Comparison of ENCODE assay signal across 23 mouse cellular contexts in genomic region chr2:5810036-5810718, GRCm38 (mm10). TPM values are rescaled to one million over a fixed set of nuclear protein-coding genes. Genes with fewer than 3 reads are reported as not detected.
A peak's percentile ranks its signal among the peaks of the same experiment; 100 is the strongest.
DNase-seq lines count a peak whose midpoint lies in the region; TF ChIP-seq lines count a peak whose summit lies in the region.
"Had no signal": no experiment of that assay in that cellular context is flagged by ENCODE, and none has a peak within 500 bp of the region (broad histone marks: within the 10 kb centered on the region; RNA-seq: fewer than 3 reads in every experiment).

No protein-coding gene starts in this region.

- TF ChIP-seq CTCF in E14TG2a.4 (conservative IDR thresholded peaks at IDR 0.05; ENCODE audit: low read length) (no peak), ES-Bruce4 (IDR thresholded peaks at IDR 0.05; ENCODE audit: low read depth, low read length) (no peak)

- H3K9me3 ChIP-seq in E14TG2a.4 (ENCODE audit: low read length) (no peaks in the 10 kb centered on the region), ES-Bruce4 (replicated peaks; ENCODE audit: control insufficient read depth, insufficient read depth, low read length, poor library complexity, severe bottlenecking) (no peaks in the 10 kb centered on the region), ES-E14 (ENCODE audit: control insufficient read depth, insufficient read depth, low read depth, low read length) (no peaks in the 10 kb centered on the region)
- H3K9me3 ChIP-seq: embryonic facial prominence, embryonic 13.5 days; embryonic facial prominence, embryonic 15.5 days; forebrain, embryonic 10.5 days; forebrain, embryonic 12.5 days; forebrain, embryonic 15.5 days had no signal

- TF ChIP-seq POLR2A in ES-Bruce4 (IDR thresholded peaks at IDR 0.05; ENCODE audit: insufficient read depth, low read length), result no peak

- H3K36me3 ChIP-seq in E14TG2a.4 (ENCODE audit: insufficient read depth, low read length) (peaks cover 24% of the 10 kb centered on the region), ES-Bruce4 (ENCODE audit: control insufficient read depth, insufficient read depth, low read length, poor library complexity, severe bottlenecking) (no peaks in the 10 kb centered on the region), ES-E14 (ENCODE audit: control insufficient read depth, insufficient read depth, low read length, poor library complexity, severe bottlenecking) (peaks cover 3% of the 10 kb centered on the region; the same call in 1 of the 2 replicates)

- DNase-seq in ES-E14 (ENCODE audit: low read depth, low spot score) (peak; percentile 40), ZHBTc4 (ENCODE audit: low read depth, low spot score) (peak; percentile 75)
- no peak for DNase-seq in spleen, adult 12 weeks (ENCODE audit: low spot score)
- no peak for DNase-seq in left cerebral cortex, postnatal 4 days
- no peak for DNase-seq in c-Kit-positive CD71-positive TER-119-positive erythroid progenitor cells, embryonic 14.5 days (ENCODE audit: low spot score)
- DNase-seq: adrenal gland, adult 2 months; adrenal gland, postnatal 10 days; adrenal gland, postnatal 25 days; cerebellum, adult 11-12 months; cerebellum, adult 2 months; cerebellum, adult 9-10 months; cerebellum, postnatal 14 days; cerebellum, postnatal 36 days; embryo, embryonic 11 days; forebrain, postnatal 0 days had no signal

- peak; percentile 51; the same call in 1 of the 2 replicates for TF ChIP-seq EP300 in ES-Bruce4 (IDR thresholded peaks at IDR 0.05; ENCODE audit: insufficient read depth, low read depth, low read length)

- H3K4me3 ChIP-seq in E14TG2a.4 (replicated peaks; ENCODE audit: low read length), result peak overlapping the region; percentile 17; the same call in 1 of the 2 replicates
- H3K4me3 ChIP-seq in ES-Bruce4 (ENCODE audit: low read depth, low read length), result no peak overlapping the region
- H3K4me3 ChIP-seq in ES-E14 (ENCODE audit: insufficient read depth in 1 of 2, low read depth in 1 of 2, low read length in 2 of 2, poor library complexity in 1 of 2, severe bottlenecking in 1 of 2), result no peak overlapping the region
- H3K4me3 ChIP-seq: embryonic facial prominence, embryonic 13.5 days; embryonic facial prominence, embryonic 15.5 days; erythroblast, embryonic 14.5 days; forebrain, embryonic 10.5 days; forebrain, embryonic 12.5 days; forebrain, embryonic 15.5 days had no signal

- intact Hi-C loops in left cerebral cortex, postnatal 4 days (cut with DNase I), result no loop called here

- H3K9ac ChIP-seq in ES-Bruce4 (ENCODE audit: low read depth, poor library complexity, severe bottlenecking), result no peak overlapping the region
- no peak overlapping the region for H3K9ac ChIP-seq in ES-E14 (ENCODE audit: insufficient read depth, low read depth, low read length, poor library complexity, severe bottlenecking)
- H3K9ac ChIP-seq: embryonic facial prominence, embryonic 13.5 days; embryonic facial prominence, embryonic 15.5 days; forebrain, embryonic 12.5 days; forebrain, embryonic 15.5 days; forebrain, postnatal 0 days had no signal

- peaks cover 63% of the 10 kb centered on the region for H3K4me1 ChIP-seq in E14TG2a.4 (replicated peaks; ENCODE audit: low read depth, low read length)
- H3K4me1 ChIP-seq in ES-Bruce4 (ENCODE audit: control insufficient read depth, insufficient read depth, low read length), result peaks cover 2% of the 10 kb centered on the region
- H3K4me1 ChIP-seq in ES-E14 (ENCODE audit: control insufficient read depth in 2 of 2, insufficient read depth in 2 of 2, low read length in 2 of 2, poor library complexity in 1 of 2), result peaks cover 10 to 14% of the 10 kb centered on the region in 2 experiments
- H3K4me1 ChIP-seq: embryonic facial prominence, embryonic 13.5 days; embryonic facial prominence, embryonic 15.5 days; forebrain, embryonic 10.5 days; forebrain, embryonic 12.5 days; forebrain, embryonic 15.5 days had no signal

- H3K27me3 ChIP-seq in E14TG2a.4 (ENCODE audit: insufficient read depth, low read length) (no peaks in the 10 kb centered on the region), ES-Bruce4 (ENCODE audit: control insufficient read depth, insufficient read depth, low read length, poor library complexity, severe bottlenecking) (no peaks in the 10 kb centered on the region)
- H3K27me3 ChIP-seq: embryonic facial prominence, embryonic 13.5 days; embryonic facial prominence, embryonic 15.5 days; forebrain, embryonic 12.5 days; forebrain, embryonic 15.5 days had no signal

- in situ Hi-C loops in ES-E14 (cut with MboI; ENCODE audit: low sequenced_read_pairs in 2 of 2, unreplicated experiment in 2 of 2), result no loop called here

- H3K27ac ChIP-seq in ES-Bruce4 (ENCODE audit: insufficient read depth, low read length) (peak overlapping the region; percentile 73), ES-E14 (ENCODE audit: insufficient read depth, low read depth, low read length, poor library complexity, severe bottlenecking) (peak overlapping the region; percentile 78; the same call in 1 of the 2 replicates)
- H3K27ac ChIP-seq: embryonic facial prominence, embryonic 13.5 days; embryonic facial prominence, embryonic 15.5 days; forebrain, embryonic 10.5 days; forebrain, embryonic 12.5 days; forebrain, embryonic 15.5 days had no signal

TF ChIP-seq in ES-E14, 5 proteins besides CTCF, POLR2A, EP300 and RAD21:
- 0 out of 2 replicates have a peak, but pooled peaks have one; percentile 23 for TF ChIP-seq MAFK (IDR thresholded peaks at IDR 0.05; ENCODE audit: insufficient read depth, low read depth, low read length)
- no peak for TF ChIP-seq HCFC1 (IDR thresholded peaks at IDR 0.05; ENCODE audit: borderline replicate concordance, insufficient read depth, low read length)

RNA-seq across cellular contexts. Expression of gene Nudt5, which starts 34.6 kb away (rescaled TPM):
- polyA plus RNA-seq in ES-Bruce4 (2011; ENCODE audit: insufficient read depth, insufficient read length, low read depth, missing spikeins), result 112 and 123 TPM in 2 replicates
- 54.4 and 67.8 TPM in 2 replicates for total RNA-seq in ES-E14 (2012; rRNA removed)
- total RNA-seq in left cerebral cortex, postnatal 4 days (2021), result 10 to 100 TPM; 14.4 to 15.4 TPM

RNA-seq across cellular contexts. Expression of gene Cdc123, which starts 34.8 kb away (rescaled TPM):
- polyA plus RNA-seq in ES-Bruce4 (2011; ENCODE audit: insufficient read depth, insufficient read length, low read depth, missing spikeins), result 133 and 142 TPM in 2 replicates
- 121 and 147 TPM in 2 replicates for total RNA-seq in ES-E14 (2012; rRNA removed)
- total RNA-seq in left cerebral cortex, postnatal 4 days (2021), result 100 to 1,000 TPM; 137 to 148 TPM

RNA-seq across cellular contexts. Expression of gene Gm13199, which starts 52.6 kb away (rescaled TPM):
- 1.0 and 2.1 TPM in 2 replicates for polyA plus RNA-seq in ES-Bruce4 (2011; ENCODE audit: insufficient read depth, insufficient read length, low read depth, missing spikeins)
- 1.7 and 3.0 TPM in 2 replicates for total RNA-seq in ES-E14 (2012; rRNA removed)
- total RNA-seq in left cerebral cortex, postnatal 4 days (2021), result 1 to 10 TPM in 1 of 2 experiments, under 1 TPM in 1; 0.94 to 1.5 TPM
- polyA plus RNA-seq: erythroblast, embryonic 14.5 days had no signal

Comparison
In these comparisons a context has a peak if more than half of its experiments do, and no peak if none do; other contexts are left out.
1. DNase-seq: peak in ES-E14 (single experiment) and ZHBTc4 (single experiment); none in spleen, adult 12 weeks (single experiment), left cerebral cortex, postnatal 4 days (single experiment) and c-Kit-positive CD71-positive TER-119-positive erythroid progenitor cells, embryonic 14.5 days (single experiment).